Mouse (Mus musculus) intestine, embryonic 15.5 days (tissue): ENCODE measurements around the gene Aldh2. TPM values are rescaled to one million over a fixed set of nuclear protein-coding genes. Genes with fewer than 3 reads are reported as not detected.
"Not testable (repeated sequence)": the region's sequence is repeated elsewhere in the genome, so short reads cannot be mapped to it uniquely, and the experiment has no call there.

ENCODE experiments used
- ATAC-seq: fragments of 200-750 bp; cut with Nextera tagmentation; 2 replicates; pipeline ENCODE4 v1.8.0; 2017; ENCODE audit warnings: moderate TSS enrichment, moderate library complexity
- H3K27ac ChIP-seq: fragments of 300-500 bp; sonication (generic); 2 replicates; pipeline ENCODE4 v1.5.1; 2015; ENCODE audit warnings: mild to moderate bottlenecking, inconsistent platforms
- H3K27me3 ChIP-seq: fragments of 300-500 bp; sonication (generic); replicated peaks from 2 replicates; pipeline ENCODE4 v1.6.1; 2015; ENCODE audit warnings: inconsistent platforms
- H3K36me3 ChIP-seq: fragments of 300-500 bp; sonication (generic); 2 replicates; pipeline ENCODE4 v1.6.1; 2015; ENCODE audit warnings: inconsistent platforms
- H3K4me1 ChIP-seq: fragments of 300-500 bp; sonication (generic); replicated peaks from 2 replicates; pipeline ENCODE4 v1.6.1; 2015; ENCODE audit warnings: inconsistent platforms
- H3K4me2 ChIP-seq: fragments of 300-500 bp; sonication (generic); replicated peaks from 2 replicates; pipeline ENCODE4 v1.6.1; 2015; ENCODE audit warnings: mild to moderate bottlenecking, inconsistent platforms
- H3K4me3 ChIP-seq: fragments of 300-500 bp; sonication (generic); replicated peaks from 2 replicates; pipeline ENCODE4 v1.5.1; 2015; ENCODE audit warnings: inconsistent platforms
- H3K9ac ChIP-seq: fragments of 300-500 bp; sonication (generic); 2 replicates; pipeline ENCODE4 v1.6.1; 2015; ENCODE audit warnings: inconsistent platforms
- H3K9me3 ChIP-seq: fragments of 300-500 bp; sonication (generic); 2 replicates; pipeline ENCODE4 v1.6.1; 2016; ENCODE audit warnings: inconsistent platforms
- WGBS: fragments of 180-500 bp; shearing (Covaris S2); methylation state at CpG from one replicate; pipeline ENCODE4 v1.1.7; 2015; 5-methylcytosine and 5-hydroxymethylcytosine counted together
- polyA plus RNA-seq: library from polyadenylated mRNA; unstranded; fragments of >200 nt; fragmentation: Nextera tagmentation; extraction: Ambion mirVana; gene quantifications from 2 replicates; pipeline ENCODE4 v1.2.1, GENCODE M21; 2015

Aldh2 gene
- polyA plus RNA-seq, 1 experiment from 2014 or later: 189 TPM

GRCm38 (mm10) chr5:121609556-121610135 is 16.0 kb upstream of the Aldh2 start:
- not testable (repeated sequence) for H3K36me3 ChIP-seq, H3K27me3 ChIP-seq, ATAC-seq, H3K9me3 ChIP-seq, H3K9ac ChIP-seq, H3K27ac ChIP-seq, H3K4me2 ChIP-seq, H3K4me3 ChIP-seq, H3K4me1 ChIP-seq
- WGBS: 58% methylated on average over 8 of the region's 8 CpGs

- Histone ChIP-seq H3K36me3 (no peaks in the 10 kb centered on the region), H3K27ac (no peak overlapping the region), H3K4me2 (no peak overlapping the region), H3K4me3 (no peak overlapping the region), H3K4me1 (no peaks in the 10 kb centered on the region), H3K27me3 (no peaks in the 10 kb centered on the region), H3K9me3 (no peaks in the 10 kb centered on the region), H3K9ac (no peak overlapping the region)
- ATAC-seq: no peak
- 0% methylated on average over 2 of the region's 2 CpGs for WGBS
These were observed 12.5 kb upstream of the Aldh2 start for GRCm38 (mm10) chr5:121606151-121606550.

DNA sequence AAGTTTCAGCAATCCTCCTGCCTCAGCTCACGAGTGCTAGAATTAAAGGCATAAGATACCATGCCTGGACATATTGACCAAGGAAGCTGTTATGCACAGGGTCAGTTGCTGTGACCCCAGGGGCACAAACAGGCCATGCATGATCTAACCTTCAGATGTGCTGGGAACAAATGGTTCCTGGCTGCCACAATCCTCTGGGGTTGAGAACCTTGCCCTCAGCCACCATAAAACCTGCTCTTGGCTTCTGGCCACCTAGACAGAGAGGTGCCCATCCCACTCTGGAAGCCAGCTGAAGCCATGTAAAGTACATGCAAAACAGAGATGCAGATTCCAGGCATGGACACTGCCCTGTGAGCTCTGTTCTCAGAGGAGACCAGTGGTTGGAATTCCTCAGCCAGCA is 10.2 kb upstream of the Aldh2 start:
- H3K9ac ChIP-seq, H3K27ac ChIP-seq, H3K4me2 ChIP-seq, H3K4me3 ChIP-seq, H3K36me3 ChIP-seq, H3K9me3 ChIP-seq, H3K4me1 ChIP-seq, H3K27me3 ChIP-seq: not testable (repeated sequence)
- WGBS: 75% methylated on average over 1 of the region's 1 CpGs
- ATAC-seq: peak; percentile 63

GRCm38 (mm10) chr5:121601547-121602299 is 8.1 kb upstream of the Aldh2 start:
- peak; percentile 75 for ATAC-seq
- WGBS: 30% methylated on average over 9 of the region's 9 CpGs
- Histone ChIP-seq H3K4me3 (no peak overlapping the region), H3K36me3 (no peaks in the 10 kb centered on the region), H3K9ac (no peak overlapping the region), H3K27me3 (no peaks in the 10 kb centered on the region), H3K4me2 (0 out of 2 replicates have a peak overlapping the region, but pooled peaks have one; percentile 0), H3K9me3 (no peaks in the 10 kb centered on the region), H3K4me1 (no peaks in the 10 kb centered on the region), H3K27ac (no peak overlapping the region)

GRCm38 (mm10) chr5:121598871-121599610 is 5.4 kb upstream of the Aldh2 start:
- no peak overlapping the region for H3K4me2 ChIP-seq
- no peak overlapping the region for H3K9ac ChIP-seq
- H3K36me3 ChIP-seq: no peaks in the 10 kb centered on the region
- peaks cover 8% of the 10 kb centered on the region for H3K4me1 ChIP-seq
- no peak overlapping the region for H3K4me3 ChIP-seq
- peak overlapping the region; percentile 61 for H3K27ac ChIP-seq
- H3K27me3 ChIP-seq: no peaks in the 10 kb centered on the region
- 68% methylated on average over 13 of the region's 13 CpGs for WGBS
- peak; percentile 23; the same call in 1 of the 2 replicates for ATAC-seq
- no peaks in the 10 kb centered on the region for H3K9me3 ChIP-seq

DNA sequence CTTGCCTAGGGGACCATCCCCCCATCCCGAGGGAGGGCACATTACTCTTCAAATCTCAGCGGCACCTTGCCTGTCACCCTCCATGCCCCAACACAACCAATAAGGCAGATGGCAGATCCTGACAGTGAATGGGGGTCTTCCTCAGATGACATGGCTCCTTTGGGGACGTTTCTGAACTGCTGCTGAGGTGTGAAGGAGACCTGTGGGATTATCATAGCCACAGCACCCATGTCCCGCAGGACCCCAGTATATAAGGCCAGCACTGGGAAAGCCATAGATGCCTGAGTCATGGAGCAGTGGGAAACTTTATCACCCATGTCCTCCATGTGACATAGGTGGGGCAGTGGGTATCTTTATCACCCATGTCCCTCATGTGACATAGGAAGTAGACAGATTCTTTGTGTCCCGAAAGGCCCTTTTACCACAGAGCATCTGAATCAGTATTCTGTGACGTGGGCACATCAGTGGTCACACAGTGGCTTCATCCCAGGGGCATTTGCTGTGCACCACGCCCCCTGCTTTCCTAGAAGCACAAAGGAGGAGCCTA is 4.4 kb upstream of the Aldh2 start:
- Histone ChIP-seq H3K9ac (no peak overlapping the region), H3K4me2 (no peak overlapping the region), H3K4me3 (no peak overlapping the region), H3K4me1 (peaks cover 12% of the 10 kb centered on the region), H3K27me3 (no peaks in the 10 kb centered on the region), H3K27ac (peak overlapping the region; percentile 61), H3K36me3 (no peaks in the 10 kb centered on the region), H3K9me3 (no peaks in the 10 kb centered on the region)
- WGBS: 83% methylated on average over 7 of the region's 7 CpGs
- no peak for ATAC-seq

GRCm38 (mm10) chr5:121597332-121597731 is 3.7 kb upstream of the Aldh2 start:
- H3K4me3 ChIP-seq: no peak overlapping the region
- H3K9ac ChIP-seq: no peak overlapping the region
- 74% methylated on average over 4 of the region's 4 CpGs for WGBS
- H3K27me3 ChIP-seq: no peaks in the 10 kb centered on the region
- ATAC-seq: no peak
- H3K36me3 ChIP-seq: no peaks in the 10 kb centered on the region
- H3K9me3 ChIP-seq: no peaks in the 10 kb centered on the region
- H3K27ac ChIP-seq: no peak overlapping the region
- peaks cover 15% of the 10 kb centered on the region for H3K4me1 ChIP-seq
- H3K4me2 ChIP-seq: no peak overlapping the region

DNA sequence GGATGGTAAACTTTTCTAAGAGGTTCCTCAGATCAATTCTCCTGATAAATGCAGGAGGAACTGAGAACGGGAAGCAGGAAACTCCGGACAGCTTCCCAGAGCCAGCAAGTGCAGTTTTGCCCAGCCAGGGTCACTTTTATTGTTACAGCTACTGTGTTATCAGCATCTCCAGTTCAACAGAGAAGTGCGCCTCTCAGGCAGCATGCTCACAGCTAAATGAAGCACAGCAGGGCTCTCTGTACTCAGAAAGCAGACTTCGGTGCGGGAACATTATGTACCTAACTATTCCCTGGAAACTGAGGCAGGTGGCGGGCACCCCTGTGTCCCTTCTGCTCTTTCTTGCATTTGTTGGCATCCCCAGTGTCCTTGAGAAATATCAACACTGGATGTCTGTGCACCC is 2.6 kb upstream of the Aldh2 start:
- H3K4me2 ChIP-seq: no peak overlapping the region
- H3K4me1 ChIP-seq: peaks cover 16% of the 10 kb centered on the region
- H3K27ac ChIP-seq: no peak overlapping the region
- no peak for ATAC-seq
- H3K4me3 ChIP-seq: no peak overlapping the region
- H3K36me3 ChIP-seq: no peaks in the 10 kb centered on the region
- no peaks in the 10 kb centered on the region for H3K27me3 ChIP-seq
- H3K9ac ChIP-seq: no peak overlapping the region
- WGBS: 62% methylated on average over 6 of the region's 6 CpGs
- no peaks in the 10 kb centered on the region for H3K9me3 ChIP-seq

DNA sequence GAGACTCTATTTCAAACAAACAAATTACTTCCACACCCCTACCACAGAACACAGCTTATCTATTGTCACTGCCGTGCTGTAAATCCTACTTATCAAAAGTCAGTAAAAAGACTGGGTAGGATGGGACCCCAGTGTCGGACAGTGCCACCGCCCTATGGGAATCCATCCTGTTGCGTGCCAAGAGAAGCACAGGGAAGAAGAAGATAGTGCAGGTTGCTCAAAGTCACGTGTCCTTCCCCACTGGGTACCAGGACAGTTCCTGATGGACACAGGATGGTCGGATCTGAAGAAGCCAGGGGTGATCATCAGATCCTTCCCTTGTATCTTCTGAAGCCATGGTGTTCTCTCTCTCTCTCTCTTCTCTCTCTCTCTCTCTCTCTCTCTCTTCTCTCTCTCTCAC is 2.1 kb upstream of the Aldh2 start:
- H3K36me3 ChIP-seq: no peaks in the 10 kb centered on the region
- no peak overlapping the region for H3K9ac ChIP-seq
- peaks cover 16% of the 10 kb centered on the region for H3K4me1 ChIP-seq
- no peak overlapping the region for H3K27ac ChIP-seq
- no peak for ATAC-seq
- 62% methylated on average over 6 of the region's 6 CpGs for WGBS
- no peaks in the 10 kb centered on the region for H3K9me3 ChIP-seq
- no peaks in the 10 kb centered on the region for H3K27me3 ChIP-seq
- no peak overlapping the region for H3K4me2 ChIP-seq
- no peak overlapping the region for H3K4me3 ChIP-seq

DNA sequence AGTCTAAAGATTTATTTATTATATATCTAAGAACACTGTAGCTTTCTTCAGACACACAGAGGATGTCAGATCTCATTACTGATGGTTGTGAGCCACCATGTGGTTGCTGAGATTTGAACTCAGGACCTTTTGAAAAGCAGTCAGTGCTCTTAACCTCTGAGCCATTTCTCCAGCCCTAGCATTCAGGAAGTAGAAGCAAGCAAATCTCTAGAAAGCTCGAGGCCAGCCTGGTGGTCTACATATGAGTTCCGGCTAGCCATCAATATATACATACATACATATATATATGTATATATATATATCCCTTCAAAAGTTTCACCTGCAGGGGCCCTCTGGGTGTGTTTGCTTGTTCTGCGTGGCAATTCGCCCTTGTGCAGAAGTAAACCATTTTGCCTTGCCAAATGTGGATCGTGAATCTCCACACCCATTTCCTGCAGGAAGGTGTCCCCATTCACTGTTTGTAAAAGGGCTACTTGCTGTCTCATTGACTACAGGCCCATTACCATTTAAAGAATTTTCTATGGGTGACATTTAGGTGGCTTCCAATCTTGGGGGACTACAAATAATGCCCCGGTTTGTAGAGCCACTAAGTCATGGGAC is 1.2 kb upstream of the Aldh2 start:
- Histone ChIP-seq H3K9me3 (no peaks in the 10 kb centered on the region), H3K36me3 (no peaks in the 10 kb centered on the region), H3K4me1 (peaks cover 16% of the 10 kb centered on the region), H3K9ac (no peak overlapping the region), H3K27ac (no peak overlapping the region), H3K27me3 (no peaks in the 10 kb centered on the region), H3K4me3 (no peak overlapping the region), H3K4me2 (no peak overlapping the region)
- WGBS: 72% methylated on average over 6 of the region's 6 CpGs
- no peak for ATAC-seq

DNA sequence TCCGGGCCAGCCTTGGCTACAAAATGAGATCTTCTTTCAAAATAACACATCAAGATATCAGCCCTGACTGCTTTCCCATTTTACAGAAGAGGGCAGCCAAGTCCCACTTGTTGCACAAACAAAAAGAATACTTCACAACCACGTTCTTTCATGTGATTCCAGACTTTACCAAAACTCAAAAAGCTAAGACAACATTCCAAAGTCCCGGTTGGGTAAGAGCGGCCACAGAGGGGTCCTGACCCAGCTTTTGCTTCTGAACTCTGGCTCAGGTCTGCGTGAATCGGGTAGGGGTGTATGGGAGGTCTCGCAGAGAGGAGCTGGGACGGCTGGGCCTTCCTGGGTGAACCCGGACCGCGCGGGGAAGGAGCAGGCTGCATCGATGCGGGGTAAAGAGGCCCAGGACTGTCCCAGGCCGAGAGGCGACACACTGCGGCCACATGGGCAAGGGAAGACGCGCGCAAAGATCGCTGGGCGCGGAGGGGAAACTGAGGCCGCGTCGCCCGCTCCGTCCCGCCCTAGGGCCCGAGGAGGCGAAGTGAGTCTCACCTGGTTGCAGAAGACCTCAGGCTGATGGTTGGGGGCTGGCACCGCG is 712 bp downstream of the Aldh2 start:
- no peaks in the 10 kb centered on the region for H3K9me3 ChIP-seq
- WGBS: 5% methylated on average over 33 of the region's 33 CpGs

More for the DNA sequence above, 712 bp downstream of the Aldh2 start:
- H3K9ac ChIP-seq: peak overlapping the region; percentile 90
- H3K27me3 ChIP-seq: no peaks in the 10 kb centered on the region
- H3K36me3 ChIP-seq: no peaks in the 10 kb centered on the region
- peak overlapping the region; percentile 89 for H3K4me2 ChIP-seq
- ATAC-seq: peak; percentile 55
- peak overlapping the region; percentile 82 for H3K27ac ChIP-seq
- peak overlapping the region; percentile 84 for H3K4me3 ChIP-seq
- H3K4me1 ChIP-seq: peaks cover 16% of the 10 kb centered on the region
